Mouse (Mus musculus) testis, adult 2 months (tissue): Measurements from ENCODE around the gene Sox5. TPM values are rescaled to one million over a fixed set of nuclear protein-coding genes. Genes with fewer than 3 reads are reported as not detected.

Source experiments
- H3K27ac ChIP-seq: fragments of 200-500 bp; 2 replicates; pipeline ENCODE4 v1.5.1; 2012; ENCODE audit warnings: low read depth, low read length; ENCODE audit not compliant: control insufficient read depth, insufficient read depth
- H3K27me3 ChIP-seq: fragments of 200-500 bp; 2 replicates; pipeline ENCODE4 v1.6.1; 2012; ENCODE audit warnings: mild to moderate bottlenecking, low read length, moderate library complexity; ENCODE audit not compliant: control insufficient read depth, insufficient read depth
- H3K36me3 ChIP-seq: fragments of 200-500 bp; 2 replicates; pipeline ENCODE4 v1.6.1; 2012; ENCODE audit warnings: mild to moderate bottlenecking, low read length; ENCODE audit not compliant: control insufficient read depth, insufficient read depth
- H3K4me1 ChIP-seq: fragments of 200-500 bp; 2 replicates; pipeline ENCODE4 v1.6.1; 2012; ENCODE audit warnings: low read length; ENCODE audit not compliant: control insufficient read depth, insufficient read depth
- H3K4me3 ChIP-seq: fragments of 200-500 bp; 2 replicates; pipeline ENCODE4 v1.5.1; 2012; ENCODE audit warnings: low read depth, mild to moderate bottlenecking, low read length, moderate library complexity, mixed read lengths; ENCODE audit not compliant: control insufficient read depth
- CTCF ChIP-seq: fragments of 200-500 bp; IDR thresholded peaks from 2 replicates; pipeline ENCODE4 v1.5.1; 2012; ENCODE audit warnings: low read depth, mild to moderate bottlenecking, inconsistent platforms, low read length, moderate library complexity; ENCODE audit not compliant: control insufficient read depth, insufficient read depth, insufficient replicate concordance
- POLR2A ChIP-seq: fragments of 200-500 bp; IDR thresholded peaks from 2 replicates; pipeline ENCODE4 v1.6.1; 2012; ENCODE audit warnings: low read depth, mild to moderate bottlenecking, inconsistent platforms, low read length, moderate library complexity; ENCODE audit not compliant: control insufficient read depth
- polyA plus RNA-seq: library from polyadenylated mRNA; depleted of rRNA; stranded (reverse); fragments of >200 nt; gene quantifications from 2 replicates; pipeline ENCODE4 v1.2.3, GENCODE M21; 2012

Sox5 gene
- polyA plus RNA-seq, 1 experiment, result 148 TPM

DNA sequence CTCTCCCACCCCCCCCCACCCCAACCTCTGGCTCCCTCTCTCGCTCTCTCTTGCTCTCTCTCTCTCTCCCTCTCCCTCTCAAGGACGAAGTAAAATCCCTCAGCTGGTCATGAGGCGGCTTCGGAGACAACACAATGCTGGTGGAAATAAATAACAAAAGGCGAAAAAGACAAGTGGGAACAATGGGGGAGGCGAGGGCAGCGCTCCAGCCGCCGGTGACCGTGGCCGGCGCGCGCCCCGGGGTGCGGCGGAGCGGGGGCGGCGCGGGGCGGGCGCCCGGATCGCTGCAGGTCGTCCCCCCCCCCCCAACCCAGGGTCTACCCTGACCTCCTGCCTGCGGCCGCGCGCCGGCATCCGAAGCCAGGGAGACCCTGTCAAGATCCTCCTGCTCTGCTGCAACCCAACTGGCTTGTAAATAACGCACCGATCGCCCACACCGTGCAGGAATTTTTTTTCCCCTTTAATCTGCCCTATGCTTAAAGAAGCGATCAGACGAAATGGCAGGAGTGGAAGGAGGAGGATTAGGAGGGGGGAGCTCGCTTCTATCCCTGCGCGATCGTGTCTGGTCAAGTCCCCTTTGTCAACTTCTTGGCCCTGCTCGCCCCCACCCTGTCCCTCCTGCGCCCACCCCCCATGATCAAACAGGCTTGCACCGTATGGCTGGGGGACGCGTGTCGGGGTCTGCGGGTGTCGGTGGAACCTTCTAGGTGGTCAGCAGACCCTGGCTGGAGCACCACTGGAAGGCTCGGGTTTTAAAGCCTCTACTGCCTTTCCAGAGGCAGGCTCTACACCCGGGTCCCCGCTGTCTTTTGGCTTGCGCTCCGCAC, 467 bp upstream of the Sox5 start:
- Histone ChIP-seq H3K36me3 (no peaks in the 10 kb centered on the region), H3K27ac (no peak overlapping the region), H3K4me3 (peak overlapping the region; percentile 82), H3K4me1 (peaks cover 8% of the 10 kb centered on the region), H3K27me3 (0 out of 2 replicates have a peak, but pooled peaks cover 2% of the 10 kb centered on the region)
- TF ChIP-seq CTCF (no peak), POLR2A (no peak)

DNA sequence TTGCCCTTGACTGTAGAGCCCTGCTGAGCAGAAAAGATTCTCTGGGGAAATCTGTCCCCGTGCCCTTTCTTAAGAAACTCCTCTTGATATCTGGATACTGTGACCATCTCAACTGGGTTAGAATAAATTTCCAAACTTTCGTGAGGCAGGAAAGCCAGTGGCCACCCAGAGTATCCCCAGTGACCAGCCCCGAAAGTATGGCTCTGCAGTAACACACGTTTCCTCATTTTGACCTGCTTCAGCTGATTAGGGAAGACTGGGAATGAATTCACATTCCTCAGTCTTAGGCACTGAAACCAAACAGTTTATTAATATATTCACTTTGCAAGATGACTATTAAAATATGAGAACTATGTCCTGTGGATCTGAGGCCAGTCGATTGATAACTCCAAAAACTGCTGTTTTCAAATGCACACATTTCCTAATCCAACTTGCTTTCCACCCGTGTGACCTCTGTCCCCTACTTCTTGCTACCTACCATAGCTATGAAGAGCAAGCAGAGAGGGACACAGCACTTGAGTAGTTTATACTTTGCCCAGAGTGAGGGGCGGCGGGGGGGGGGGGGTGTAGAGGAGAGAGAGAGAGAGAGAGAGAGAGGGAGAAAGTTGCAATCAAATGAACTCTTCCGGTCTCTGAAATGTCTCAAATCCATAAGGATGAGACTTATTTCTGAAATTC, 1.0 kb downstream of the Sox5 start:
- TF ChIP-seq POLR2A (no peak), CTCF (no peak)
- no peaks in the 10 kb centered on the region for H3K36me3 ChIP-seq
- 0 out of 2 replicates have a peak, but pooled peaks cover 2% of the 10 kb centered on the region for H3K27me3 ChIP-seq
- peak overlapping the region; percentile 82 for H3K4me3 ChIP-seq
- peak overlapping the region; percentile 17; the same call in 1 of the 2 replicates for H3K27ac ChIP-seq
- peaks cover 8% of the 10 kb centered on the region for H3K4me1 ChIP-seq

DNA sequence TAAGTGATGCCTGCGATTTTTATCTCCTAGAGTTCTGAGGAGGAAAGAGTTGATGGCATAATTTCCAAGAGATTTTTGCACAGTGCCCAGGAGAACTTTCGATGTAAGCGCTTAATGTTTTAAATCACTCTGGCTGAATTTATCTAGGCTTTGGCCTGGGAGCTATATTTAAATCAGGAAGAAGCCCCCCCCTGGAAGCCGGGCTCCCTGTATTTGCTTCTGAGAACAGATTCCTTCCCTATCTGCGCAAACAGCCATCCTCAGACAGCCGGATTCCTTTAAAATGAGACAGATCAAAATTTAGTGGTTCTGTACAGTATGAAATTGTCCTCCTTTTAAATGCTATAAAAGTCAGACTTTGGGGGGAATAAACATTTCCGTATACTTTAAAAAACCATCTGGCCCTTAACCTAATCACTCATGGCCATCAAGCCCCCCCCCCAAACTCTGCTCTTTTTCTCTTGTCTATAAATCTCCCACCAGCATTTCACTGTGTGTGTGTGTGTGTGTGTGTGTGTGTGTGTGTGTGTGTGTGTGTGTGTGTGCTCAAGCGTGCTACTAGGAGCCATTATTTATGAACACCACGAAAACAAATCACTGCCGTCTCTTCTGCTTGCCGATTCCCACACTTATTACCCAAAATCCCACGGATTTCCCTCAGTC, 1.7 kb downstream of the Sox5 start:
- 0 out of 2 replicates have a peak overlapping the region, but pooled peaks have one; percentile 17 for H3K27ac ChIP-seq

DNA sequence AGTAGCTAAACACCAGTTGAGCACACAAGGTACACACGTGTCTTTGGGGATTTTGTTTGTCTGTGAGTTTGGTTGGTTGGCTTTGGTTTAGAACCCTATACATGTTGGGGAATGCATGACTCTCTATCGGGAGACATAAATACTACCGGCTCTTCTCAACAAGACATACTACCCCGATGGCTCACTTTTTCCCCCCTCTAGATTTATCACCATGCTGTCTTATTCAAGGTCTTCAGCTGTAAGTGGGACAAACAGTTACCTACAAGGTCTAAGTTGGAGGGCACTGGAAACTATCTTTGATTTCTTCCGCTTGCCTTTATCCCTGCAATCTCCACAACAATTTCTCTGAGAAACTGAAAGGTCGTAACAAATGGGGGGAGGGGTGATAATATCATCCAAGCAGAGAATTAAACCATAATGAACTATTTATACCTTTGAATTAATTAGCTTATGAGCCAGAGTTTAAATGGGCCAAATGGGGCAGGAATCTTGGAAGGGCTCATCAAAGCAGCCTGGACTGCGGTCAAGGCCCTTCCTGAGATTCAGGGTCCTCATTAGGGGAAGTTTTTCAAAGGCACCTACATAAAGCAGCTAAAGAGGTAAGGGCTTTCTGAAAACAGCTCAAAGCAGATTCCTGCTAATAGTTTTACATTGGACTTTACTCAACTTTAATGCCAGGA, 4.3 kb downstream of the Sox5 start:
- Histone ChIP-seq H3K36me3 (no peaks in the 10 kb centered on the region), H3K27me3 (0 out of 2 replicates have a peak, but pooled peaks cover 2% of the 10 kb centered on the region), H3K4me1 (peaks cover 4% of the 10 kb centered on the region), H3K4me3 (no peak overlapping the region), H3K27ac (no peak overlapping the region)
- TF ChIP-seq POLR2A (no peak), CTCF (no peak)

More for the DNA sequence above, 1.7 kb downstream of the Sox5 start:
- Histone ChIP-seq H3K4me1 (peaks cover 8% of the 10 kb centered on the region), H3K36me3 (no peaks in the 10 kb centered on the region), H3K27me3 (0 out of 2 replicates have a peak, but pooled peaks cover 2% of the 10 kb centered on the region), H3K4me3 (no peak overlapping the region; the same call in 1 of the 2 replicates)
- no peak for TF ChIP-seq POLR2A
- TF ChIP-seq CTCF, result no peak

DNA sequence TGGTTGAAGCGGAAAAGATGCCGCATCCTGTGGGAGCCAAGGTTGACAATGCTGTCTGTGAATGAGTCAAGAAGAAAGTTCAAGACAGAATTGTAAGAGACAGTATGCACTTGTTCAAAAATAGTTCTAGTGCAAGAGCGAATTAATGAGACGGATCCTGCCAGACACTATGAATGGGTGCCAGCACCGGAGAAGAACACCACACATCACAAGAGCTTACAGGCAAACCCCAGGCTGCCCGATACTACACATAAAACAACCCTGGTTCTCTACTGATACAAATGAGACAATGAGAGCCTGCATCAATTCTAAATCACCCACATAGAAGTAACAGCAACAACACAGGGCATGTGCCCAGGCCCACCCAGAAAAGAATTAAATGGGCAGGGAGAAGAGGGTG, 8.0 kb downstream of the Sox5 start:
- no peaks in the 10 kb centered on the region for H3K27me3 ChIP-seq
- H3K36me3 ChIP-seq, result no peaks in the 10 kb centered on the region
- H3K27ac ChIP-seq, result no peak overlapping the region
- TF ChIP-seq CTCF (no peak), POLR2A (no peak)
- H3K4me1 ChIP-seq, result no peaks in the 10 kb centered on the region
- no peak overlapping the region for H3K4me3 ChIP-seq

DNA sequence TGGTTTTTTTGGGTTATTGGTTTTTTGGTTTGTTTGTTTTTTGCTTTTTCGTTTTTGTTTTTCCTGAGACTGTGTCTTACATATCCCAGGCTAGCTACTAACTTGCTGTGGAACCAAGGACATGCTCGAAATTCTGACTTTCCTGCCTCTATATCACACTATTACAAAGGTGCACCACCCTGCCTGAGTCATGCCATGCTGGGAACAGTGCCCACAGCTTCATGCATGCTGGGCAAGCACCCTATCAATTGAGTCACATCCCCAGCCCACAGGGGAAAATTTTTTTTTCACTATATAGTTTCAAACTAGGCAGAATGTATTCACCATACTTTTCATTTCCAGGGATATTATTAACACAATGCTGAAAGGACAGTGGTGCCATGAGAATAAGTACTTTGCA, 8.8 kb downstream of the Sox5 start:
- H3K4me3 ChIP-seq, result no peak overlapping the region
- no peak for TF ChIP-seq CTCF
- TF ChIP-seq POLR2A, result no peak
- no peaks in the 10 kb centered on the region for H3K27me3 ChIP-seq
- no peaks in the 10 kb centered on the region for H3K36me3 ChIP-seq
- H3K27ac ChIP-seq, result no peak overlapping the region
- H3K4me1 ChIP-seq, result no peaks in the 10 kb centered on the region

DNA sequence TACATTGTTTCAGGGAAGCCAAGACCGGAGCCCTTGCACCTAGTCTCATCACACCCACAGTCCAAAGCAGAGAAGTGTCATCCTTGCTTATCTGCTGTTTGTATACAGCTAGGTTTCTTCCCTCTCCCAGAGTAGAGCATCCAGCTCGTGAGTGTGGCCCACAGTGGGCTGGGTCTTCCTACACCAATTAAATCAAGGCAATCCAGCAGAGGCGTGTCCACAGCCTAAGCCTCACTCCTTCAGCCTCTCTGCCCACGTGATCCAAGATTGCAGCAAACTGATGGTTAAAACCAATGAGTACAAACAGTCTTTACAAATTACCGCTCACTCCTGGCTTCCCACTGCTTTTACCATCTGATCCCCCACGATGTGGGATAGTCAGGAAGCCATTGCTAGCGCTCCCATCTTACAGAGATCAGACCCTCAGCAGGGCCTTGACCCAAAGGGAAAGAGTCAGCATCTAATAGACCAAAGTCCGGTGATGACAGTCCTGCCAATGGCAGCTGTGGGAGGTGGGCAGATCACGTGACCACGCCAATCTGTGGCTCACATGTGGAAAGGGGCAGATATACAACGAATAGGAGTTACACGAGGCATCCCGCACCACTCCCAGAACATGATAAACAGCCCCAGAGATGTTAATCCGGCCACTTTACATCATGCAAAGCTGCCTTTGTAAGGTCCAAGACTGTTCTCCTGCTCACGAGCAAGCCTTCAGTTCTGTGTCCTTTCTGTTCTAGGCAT, 9.4 kb downstream of the Sox5 start:
- Histone ChIP-seq H3K27me3 (no peaks in the 10 kb centered on the region), H3K4me1 (no peaks in the 10 kb centered on the region), H3K27ac (no peak overlapping the region), H3K4me3 (no peak overlapping the region), H3K36me3 (no peaks in the 10 kb centered on the region)
- TF ChIP-seq POLR2A, result no peak
- TF ChIP-seq CTCF, result no peak
